Mouse (Mus musculus) erythroblast, embryonic 14.5 days (primary cell): Measurements from ENCODE around the gene Adamts18. TPM values are rescaled to one million over a fixed set of nuclear protein-coding genes. Genes with fewer than 3 reads are reported as not detected.

Experiments
- H3K27me3 ChIP-seq: 2 replicates; pipeline ENCODE4 v1.6.1; 2012; ENCODE audit warnings: inconsistent platforms; ENCODE audit not compliant: control insufficient read depth
- H3K36me3 ChIP-seq: 2 replicates; pipeline ENCODE4 v1.6.1; 2012; ENCODE audit warnings: mild to moderate bottlenecking, inconsistent platforms; ENCODE audit not compliant: control insufficient read depth
- H3K4me1 ChIP-seq: 2 replicates; pipeline ENCODE4 v1.6.1; 2012; ENCODE audit warnings: inconsistent platforms; ENCODE audit not compliant: control insufficient read depth
- H3K4me3 ChIP-seq: replicated peaks from 2 replicates; pipeline ENCODE3; 2012; ENCODE audit warnings: moderate library complexity, mild to moderate bottlenecking, inconsistent platforms
- H3K9me3 ChIP-seq: 2 replicates; pipeline ENCODE4 v1.6.1; 2012; ENCODE audit warnings: low read length, inconsistent platforms, mixed read lengths; ENCODE audit not compliant: control insufficient read depth
- GATA1 ChIP-seq: IDR thresholded peaks from 2 replicates; pipeline ENCODE4 v1.6.1; 2012; ENCODE audit warnings: low read length, inconsistent platforms, mixed read lengths
- TAL1 ChIP-seq: IDR thresholded peaks from 3 replicates; pipeline ENCODE4 v1.6.1; 2012; ENCODE audit warnings: low read length, inconsistent platforms, mixed read lengths
- polyA plus RNA-seq: library from polyadenylated mRNA; stranded (reverse); fragments of >175 nt; gene quantifications from 2 replicates; pipeline ENCODE4 v1.2.3, GENCODE M21; 2012

Gene Adamts18
- polyA plus RNA-seq, 1 experiment: not detected

DNA sequence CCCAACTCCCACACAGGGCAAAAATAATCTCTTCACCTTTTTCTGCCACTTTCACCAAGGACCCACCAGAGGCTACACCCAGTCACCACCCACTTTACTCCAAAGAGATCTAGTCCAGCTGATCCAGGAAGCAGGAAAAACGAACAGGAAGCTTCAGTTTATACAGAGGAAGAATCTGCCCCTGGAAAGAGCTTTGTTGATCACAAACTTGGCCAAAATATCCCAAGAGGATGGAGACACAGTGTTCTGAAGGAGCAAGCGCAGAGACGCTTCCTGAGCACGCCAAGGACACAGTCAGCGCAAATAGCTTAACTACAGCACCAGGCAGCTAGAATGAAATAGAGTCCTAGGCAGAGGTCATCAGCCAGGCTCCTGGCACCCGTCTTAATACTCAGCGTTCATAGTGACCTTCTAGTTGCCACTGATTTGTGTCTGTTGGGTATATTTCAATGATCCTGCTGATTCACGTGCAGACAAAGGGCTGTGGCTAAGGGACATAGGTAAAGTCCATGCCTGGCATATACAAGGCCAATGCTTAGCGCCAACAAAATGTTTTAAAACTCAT, 113.0 kb downstream of the Adamts18 start:
- H3K9me3 ChIP-seq: peaks cover 20% of the 10 kb centered on the region
- H3K4me1 ChIP-seq: no peaks in the 10 kb centered on the region
- TF ChIP-seq TAL1 (no peak), GATA1 (no peak)
- H3K27me3 ChIP-seq: no peaks in the 10 kb centered on the region
- no peak overlapping the region for H3K4me3 ChIP-seq
- no peaks in the 10 kb centered on the region for H3K36me3 ChIP-seq

DNA sequence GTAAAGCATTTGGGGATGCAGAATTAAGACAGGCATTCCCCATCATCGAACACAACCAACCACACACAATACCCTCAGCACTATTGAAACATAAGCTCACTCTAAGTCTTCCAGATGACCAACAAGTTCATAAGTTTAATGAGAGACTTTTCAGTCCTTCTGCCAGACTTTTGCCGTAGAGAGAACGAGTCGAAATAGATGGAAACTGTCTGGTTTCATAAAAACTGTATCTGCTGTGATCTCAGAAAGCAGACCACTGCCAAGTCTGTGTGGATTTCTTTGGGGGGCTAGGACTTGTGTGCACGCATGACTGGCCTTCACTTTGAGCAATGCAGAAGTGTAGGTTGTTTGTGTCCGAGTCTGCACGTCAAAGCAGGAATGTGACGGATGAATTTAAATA, 123.2 kb downstream of the Adamts18 start:
- Histone ChIP-seq H3K4me1 (no peaks in the 10 kb centered on the region), H3K4me3 (no peak overlapping the region), H3K9me3 (peaks cover 5% of the 10 kb centered on the region), H3K27me3 (no peaks in the 10 kb centered on the region), H3K36me3 (no peaks in the 10 kb centered on the region)
- TF ChIP-seq TAL1 (no peak), GATA1 (no peak)

DNA sequence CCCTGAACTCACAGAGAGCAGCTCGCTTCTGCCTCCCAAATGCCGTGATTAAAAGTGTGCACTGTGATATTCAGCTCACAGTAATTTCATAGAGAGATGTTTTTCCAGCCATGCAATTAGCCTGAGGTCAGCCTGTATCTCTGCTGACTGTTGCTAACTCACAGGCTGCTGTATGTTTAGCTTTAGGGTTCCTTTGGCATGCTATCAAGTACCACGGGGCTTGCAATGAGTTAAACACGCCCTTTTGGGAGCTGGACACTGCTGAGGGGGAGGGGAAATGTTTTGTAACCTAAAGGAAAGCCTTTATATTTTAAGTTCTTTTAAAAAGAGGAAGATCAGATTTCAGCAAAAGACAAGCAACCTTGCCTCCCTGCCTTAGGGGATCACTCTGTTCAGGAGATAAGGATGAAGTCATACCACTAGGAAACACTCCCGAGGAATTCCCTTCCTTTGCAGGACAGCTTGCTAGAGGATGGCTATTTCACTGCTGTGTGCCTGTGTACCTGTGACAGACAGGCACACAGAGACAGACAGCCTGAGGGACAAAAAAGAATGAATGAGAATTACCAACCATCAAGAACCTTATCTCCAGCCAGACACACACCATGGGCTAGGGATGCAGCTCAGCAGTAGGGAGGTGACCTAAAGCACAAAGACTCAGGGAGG, 124.5 kb downstream of the Adamts18 start:
- Histone ChIP-seq H3K4me1 (no peaks in the 10 kb centered on the region), H3K9me3 (peaks cover 10% of the 10 kb centered on the region), H3K36me3 (no peaks in the 10 kb centered on the region), H3K4me3 (no peak overlapping the region), H3K27me3 (no peaks in the 10 kb centered on the region)
- TF ChIP-seq GATA1 (no peak), TAL1 (no peak)

DNA sequence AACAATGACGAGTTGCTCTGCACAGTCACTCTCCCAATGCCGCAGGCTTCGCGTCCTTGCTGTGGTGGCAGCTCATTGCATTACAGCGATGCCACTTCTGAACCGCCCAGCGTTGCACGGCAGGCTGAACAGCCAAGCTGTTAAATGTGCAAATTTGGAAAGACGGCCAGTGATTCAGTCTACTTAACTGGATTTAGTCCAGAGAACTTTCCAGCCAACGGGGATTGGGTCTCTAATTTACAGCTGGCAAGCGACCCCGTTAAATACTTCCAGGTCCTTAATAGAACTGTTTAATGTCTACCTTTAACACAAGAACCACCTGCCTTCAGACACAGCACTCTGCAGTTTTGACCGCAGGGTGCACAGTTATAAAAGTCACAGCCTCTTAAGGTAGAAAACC, 127.1 kb downstream of the Adamts18 start:
- TF ChIP-seq GATA1: no peak
- TF ChIP-seq TAL1: no peak

DNA sequence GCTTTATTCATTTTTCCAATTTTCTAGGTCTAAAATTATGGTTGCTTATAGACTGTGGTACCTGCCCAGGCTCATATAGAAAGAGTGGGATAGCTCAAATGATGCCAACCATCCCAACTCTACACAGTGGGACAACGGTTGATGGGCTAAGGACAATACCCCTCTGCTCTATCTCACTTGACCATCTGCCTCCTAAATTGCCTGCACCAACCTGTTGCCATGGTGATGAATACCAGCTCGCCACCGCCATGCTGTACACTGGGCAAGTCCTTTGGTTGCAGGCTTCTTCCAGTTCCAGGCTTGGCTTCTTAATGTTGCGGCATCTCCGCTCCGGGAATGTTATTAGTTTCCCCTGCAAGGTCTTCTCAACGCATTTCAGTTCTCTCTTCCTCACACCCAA, 143.6 kb downstream of the Adamts18 start:
- H3K27me3 ChIP-seq: no peaks in the 10 kb centered on the region
- TF ChIP-seq GATA1 (no peak), TAL1 (no peak)
- no peaks in the 10 kb centered on the region for H3K36me3 ChIP-seq
- peaks cover 7% of the 10 kb centered on the region; the same call in 1 of the 2 replicates for H3K9me3 ChIP-seq
- no peaks in the 10 kb centered on the region for H3K4me1 ChIP-seq
- H3K4me3 ChIP-seq: no peak overlapping the region

More for the DNA sequence above, 127.1 kb downstream of the Adamts18 start:
- Histone ChIP-seq H3K4me3 (no peak overlapping the region), H3K9me3 (peaks cover 14% of the 10 kb centered on the region), H3K27me3 (no peaks in the 10 kb centered on the region), H3K4me1 (no peaks in the 10 kb centered on the region), H3K36me3 (no peaks in the 10 kb centered on the region)

DNA sequence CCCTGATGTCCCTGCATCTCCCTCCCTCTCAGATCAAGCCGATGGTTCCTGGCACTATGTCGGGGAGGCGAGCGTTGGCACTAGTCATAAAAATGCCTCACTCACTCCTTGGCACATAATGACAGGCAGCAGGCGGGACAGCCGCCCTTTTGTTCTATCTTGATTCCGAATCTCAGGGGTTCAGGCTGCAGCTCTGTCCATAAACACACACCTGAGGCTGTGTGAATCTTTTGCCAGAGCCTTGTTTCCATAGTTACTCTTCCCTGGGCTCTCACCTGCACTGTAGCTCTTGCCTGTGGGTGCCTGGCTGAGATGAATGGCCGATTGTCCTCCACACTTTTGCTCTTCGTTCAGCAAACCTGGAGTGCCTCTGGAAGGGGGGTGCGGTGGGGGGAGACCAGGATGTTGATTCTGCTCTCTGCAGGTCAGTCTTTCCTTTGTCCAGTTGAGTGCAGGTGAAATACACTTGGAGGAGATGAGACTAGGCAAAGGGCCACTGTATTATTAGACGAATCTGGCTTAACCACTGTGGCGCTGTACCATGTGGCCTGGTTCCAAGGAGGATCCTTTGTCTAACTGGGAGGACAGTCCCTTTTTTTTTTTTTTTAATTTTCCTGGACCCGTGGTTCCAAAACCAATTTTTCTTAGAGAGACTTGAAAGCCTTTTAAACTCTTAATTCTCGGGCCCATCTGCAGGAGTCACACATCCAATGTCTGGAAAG, 156.8 kb downstream of the Adamts18 start:
- TF ChIP-seq TAL1 (no peak), GATA1 (no peak)
- Histone ChIP-seq H3K4me3 (no peak overlapping the region), H3K36me3 (no peaks in the 10 kb centered on the region), H3K27me3 (no peaks in the 10 kb centered on the region), H3K4me1 (no peaks in the 10 kb centered on the region), H3K9me3 (peaks cover 25% of the 10 kb centered on the region)

DNA sequence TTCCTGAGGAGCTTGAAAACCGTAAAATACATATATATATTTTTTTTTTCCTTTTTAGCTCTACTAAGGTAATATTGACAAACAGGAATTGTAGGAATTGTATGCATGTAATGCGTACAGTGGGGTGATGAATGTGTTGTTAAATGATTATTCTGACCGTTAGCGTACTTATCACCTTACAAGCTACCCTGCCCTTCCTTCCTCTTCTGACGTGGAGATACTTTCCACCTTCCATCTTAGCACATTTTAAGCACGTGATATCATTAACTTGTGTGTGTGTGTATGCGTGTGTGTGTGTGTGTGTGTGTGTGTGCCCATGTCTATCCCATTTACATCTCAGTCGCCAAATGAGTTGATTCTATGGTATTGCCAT, 160.0 kb downstream of the Adamts18 start:
- TF ChIP-seq TAL1 (no peak), GATA1 (no peak)
- Histone ChIP-seq H3K27me3 (no peaks in the 10 kb centered on the region), H3K4me1 (no peaks in the 10 kb centered on the region)

DNA sequence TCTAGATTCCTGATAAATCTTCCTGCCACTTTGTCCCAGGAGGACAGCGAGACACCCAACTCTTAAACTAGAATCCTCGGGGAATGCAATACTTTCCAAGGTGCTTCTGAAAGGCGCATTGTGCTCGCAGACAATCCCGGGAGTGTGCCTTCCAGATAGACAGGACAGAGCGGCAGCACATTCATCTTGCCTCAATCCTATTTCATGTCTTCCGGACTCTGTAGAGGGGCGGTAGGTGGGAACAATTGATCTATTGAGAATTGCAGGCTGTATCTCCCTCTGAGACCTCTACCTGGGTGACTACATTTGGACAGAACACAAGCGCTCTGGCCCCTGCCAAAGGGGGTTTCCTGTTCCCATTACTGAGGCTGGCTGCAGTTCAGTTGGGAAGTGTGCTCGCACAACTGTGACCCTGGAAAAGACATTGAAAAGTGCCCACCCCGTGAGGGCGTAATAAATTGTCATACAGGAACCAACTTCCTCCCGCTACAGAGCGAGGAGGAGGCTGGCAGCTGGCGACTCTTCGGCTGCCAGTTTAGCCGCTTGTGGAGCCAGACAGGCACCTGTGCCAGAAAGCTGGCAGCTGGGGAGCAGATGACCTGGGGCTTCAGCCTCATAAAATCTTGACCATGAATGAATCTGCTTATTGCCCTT, 160.5 kb downstream of the Adamts18 start:
- no peaks in the 10 kb centered on the region for H3K4me1 ChIP-seq
- no peak overlapping the region for H3K4me3 ChIP-seq
- H3K27me3 ChIP-seq: no peaks in the 10 kb centered on the region
- H3K9me3 ChIP-seq: peaks cover 22% of the 10 kb centered on the region
- no peaks in the 10 kb centered on the region for H3K36me3 ChIP-seq
- TF ChIP-seq GATA1: no peak

More for the DNA sequence above, 160.0 kb downstream of the Adamts18 start:
- H3K4me3 ChIP-seq: no peak overlapping the region
- peaks cover 25% of the 10 kb centered on the region for H3K9me3 ChIP-seq
- H3K36me3 ChIP-seq: no peaks in the 10 kb centered on the region

DNA sequence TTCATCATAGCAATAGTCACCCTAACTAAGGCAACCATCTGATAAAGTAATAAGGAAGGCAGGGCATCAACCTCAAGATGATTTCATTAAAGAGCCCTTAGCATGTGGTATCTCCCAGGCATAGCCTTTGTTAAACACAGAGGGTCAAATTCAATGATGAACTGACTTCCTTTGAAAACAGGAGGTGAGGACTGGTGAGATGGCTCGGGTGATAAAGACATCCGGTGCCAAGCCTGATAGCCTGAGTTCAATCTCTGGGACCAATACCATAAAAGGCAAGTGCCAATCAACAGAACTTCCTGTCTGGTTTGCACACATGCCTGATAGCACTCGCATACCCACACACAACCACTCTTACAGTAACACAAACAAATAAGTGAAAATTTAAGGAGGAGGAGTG, 169.2 kb downstream of the Adamts18 start:
- Histone ChIP-seq H3K9me3 (peaks cover 3% of the 10 kb centered on the region; the same call in 1 of the 2 replicates), H3K4me3 (no peak overlapping the region), H3K36me3 (no peaks in the 10 kb centered on the region), H3K4me1 (no peaks in the 10 kb centered on the region), H3K27me3 (no peaks in the 10 kb centered on the region)
- TF ChIP-seq GATA1: no peak
- no peak for TF ChIP-seq TAL1
